Mouse (Mus musculus) T-helper 17 cell (primary cell): ENCODE measurements around the gene Nck2.

ENCODE experiments used
- in situ Hi-C, 2 experiments: fragments of 300-600 bp; cut with MboI, MseI; formaldehyde crosslinking; loops; 1 replicate in 1 of 2; 2 replicates in 1 of 2; pipeline ENCODE4 v1.15.1; 2025; ENCODE audit warnings: high pct_unique_total_duplicates in 2 of 2

Gene Nck2

GRCm38 (mm10) chr1:43465957-43466624, 21.7 kb downstream of the Nck2 start:
- in situ Hi-C loops, result no loop called here

- in situ Hi-C loops, result no loop called here
Observed at GRCm38 (mm10) chr1:43467656-43468055, 23.3 kb downstream of the Nck2 start.

GRCm38 (mm10) chr1:43468207-43468606, 23.8 kb downstream of the Nck2 start:
- in situ Hi-C loops, result no loop called here

DNA sequence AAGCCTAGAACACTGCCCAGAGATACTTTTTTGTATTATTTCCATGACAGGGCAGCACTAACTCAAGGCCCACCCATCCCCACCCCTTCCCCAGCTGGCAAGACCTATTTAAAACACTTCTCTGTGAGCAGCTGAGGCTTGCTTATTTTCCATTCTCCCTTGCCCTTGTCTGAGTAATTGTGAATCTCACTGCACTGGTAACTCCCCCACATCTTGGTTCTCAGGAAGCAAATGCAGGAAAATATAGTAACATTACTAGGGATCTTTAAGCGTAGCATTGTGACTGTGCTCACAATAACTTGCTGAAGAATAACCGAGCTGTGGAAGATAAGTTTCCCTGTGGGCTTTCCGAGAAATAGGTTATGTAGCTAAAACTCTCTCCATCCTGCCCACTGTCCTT, 24.6 kb downstream of the Nck2 start:
- in situ Hi-C loops, result no loop called here

- in situ Hi-C loops, result no loop called here
Observed at GRCm38 (mm10) chr1:43470421-43471179, 26.2 kb downstream of the Nck2 start.

DNA sequence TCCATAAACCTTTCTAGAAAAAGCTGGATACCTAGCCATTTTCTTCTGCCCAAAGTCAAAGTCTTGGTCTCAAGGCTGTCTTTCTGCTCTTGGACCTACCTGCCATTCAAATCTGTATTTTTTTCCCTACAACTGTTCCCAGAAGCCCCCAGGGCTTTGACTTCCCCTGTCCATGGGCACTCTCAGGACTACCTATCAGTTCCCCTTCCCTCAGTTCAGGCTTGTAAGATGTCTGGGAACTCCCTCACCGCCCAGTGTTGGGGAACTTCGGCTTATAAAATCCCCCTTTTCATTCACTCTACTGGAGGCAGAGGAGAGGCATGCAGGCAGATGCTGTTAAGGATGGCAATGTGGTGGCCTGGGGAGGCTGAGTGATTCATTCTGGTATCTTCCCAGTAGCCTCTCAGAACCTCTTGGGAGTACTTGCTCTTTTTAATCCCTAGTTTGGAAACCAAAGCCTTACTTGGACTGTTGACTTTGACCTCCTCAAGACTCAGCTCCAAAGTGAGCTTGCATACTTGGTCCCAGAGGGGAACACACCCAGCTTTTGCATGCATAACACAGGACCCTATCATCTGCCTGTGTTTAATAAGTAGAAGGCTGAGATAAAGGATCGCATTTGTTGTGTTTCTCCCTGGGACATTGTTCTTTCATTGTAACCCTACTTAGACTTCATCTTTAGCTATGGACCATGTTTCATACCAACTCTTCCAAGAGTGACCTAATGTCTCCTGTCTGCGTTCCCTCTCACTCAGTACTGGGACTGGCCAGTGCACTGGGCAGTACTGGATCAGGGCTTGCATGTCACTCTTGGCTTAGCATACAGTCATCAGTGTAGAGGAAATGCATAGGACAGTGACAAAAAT, 27.0 kb downstream of the Nck2 start:
- in situ Hi-C loops, result no loop called here

DNA sequence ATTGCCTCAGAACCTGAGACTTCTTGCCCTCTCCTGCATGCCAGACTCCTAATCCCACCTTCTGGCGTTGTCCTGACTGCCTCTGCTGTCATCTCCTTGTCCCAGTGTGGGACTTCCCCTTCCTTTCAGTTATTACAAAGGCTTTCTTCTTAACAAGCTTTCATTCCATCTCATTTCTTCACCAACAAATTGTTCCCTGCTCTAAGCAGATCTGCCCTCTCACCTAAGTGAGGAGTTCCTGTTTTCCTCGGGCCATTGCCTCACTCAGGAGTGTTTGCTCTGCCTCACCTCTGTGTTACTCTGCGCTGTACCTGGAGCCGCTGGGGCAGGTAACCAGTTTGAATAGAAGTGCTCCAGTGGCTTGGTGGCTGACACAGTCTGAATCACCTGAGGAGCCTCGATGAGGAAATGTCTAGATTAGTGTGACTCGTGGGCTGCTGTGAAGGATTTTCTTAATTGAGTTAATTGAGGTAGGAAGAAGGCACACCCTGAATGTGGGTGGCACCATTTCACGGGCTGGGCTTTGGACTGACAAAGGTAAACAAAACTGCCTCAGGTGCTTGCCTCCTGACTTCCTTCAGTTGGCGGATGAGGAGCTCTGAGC, 27.8 kb downstream of the Nck2 start:
- in situ Hi-C loops, result no loop called here

DNA sequence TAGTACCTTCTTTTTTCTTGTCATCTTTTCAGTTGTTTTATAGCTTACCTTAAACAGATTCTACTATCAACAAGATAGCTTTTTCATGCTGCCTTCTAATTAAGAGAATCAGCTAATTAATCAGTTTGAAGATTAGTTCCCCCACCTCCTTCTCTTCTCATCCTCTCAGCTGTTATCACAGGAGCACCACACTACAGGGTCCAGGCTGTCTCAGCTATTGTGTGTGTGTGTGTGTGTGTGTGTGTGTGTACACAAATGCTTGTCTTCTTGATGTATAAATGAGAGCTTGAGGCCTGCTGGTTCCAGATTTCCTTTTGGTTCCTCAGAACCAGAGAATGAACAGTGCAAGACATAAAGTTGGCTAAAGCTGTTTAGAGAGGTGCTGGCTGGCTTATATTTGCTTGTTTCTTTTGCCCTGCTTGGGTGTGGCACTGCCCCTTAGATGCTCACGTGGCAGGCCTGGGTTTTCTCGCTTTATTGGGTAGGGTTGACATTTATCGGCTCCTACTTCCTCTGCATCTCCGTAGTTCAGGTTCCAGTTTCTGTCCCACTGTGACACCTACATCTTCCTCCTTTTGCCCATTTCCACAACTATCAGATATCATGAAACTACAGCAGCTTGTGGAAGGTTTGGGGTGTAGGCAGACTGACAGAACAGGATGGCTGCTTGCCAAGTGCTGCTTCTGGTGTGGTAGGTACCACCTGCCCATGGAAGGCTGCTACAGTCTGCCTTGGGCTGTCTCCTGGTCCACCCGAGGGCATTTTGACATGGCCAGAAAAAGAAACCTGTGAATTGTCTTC, 29.6 kb downstream of the Nck2 start:
- in situ Hi-C loops, result no loop called here

GRCm38 (mm10) chr1:43474535-43475409, 30.4 kb downstream of the Nck2 start:
- in situ Hi-C loops, result loop anchor here in 1 of 2 experiments (5.0 kb wide), 1 partner anchor 58 kb away; no protein-coding TSS in a partner anchor

DNA sequence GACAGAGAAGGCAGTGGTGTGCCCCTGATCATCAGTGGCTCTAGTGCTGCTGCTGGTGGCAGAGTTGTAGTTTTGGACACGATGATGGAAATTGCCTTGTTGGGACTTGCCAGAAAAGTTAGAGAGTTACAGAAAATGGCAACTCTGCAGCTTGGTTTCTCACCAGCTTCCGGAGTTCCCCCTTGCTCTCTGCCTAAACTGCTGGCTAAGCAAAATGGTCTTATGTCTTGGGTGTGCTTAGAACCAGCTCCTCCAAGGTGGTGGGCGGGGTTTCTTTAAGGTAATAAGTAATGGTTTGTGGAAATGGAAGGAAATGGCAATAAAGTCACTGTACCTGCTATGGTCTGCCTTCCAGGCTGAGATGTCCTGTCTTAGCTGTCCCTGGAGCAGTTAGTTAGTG, 33.6 kb downstream of the Nck2 start:
- in situ Hi-C loops, result loop anchor here in 1 of 2 experiments (5.0 kb wide), 1 partner anchor 54 kb away; no protein-coding TSS in a partner anchor

- in situ Hi-C loops, result no loop called here
Observed at GRCm38 (mm10) chr1:43485204-43485603, 40.8 kb downstream of the Nck2 start.

DNA sequence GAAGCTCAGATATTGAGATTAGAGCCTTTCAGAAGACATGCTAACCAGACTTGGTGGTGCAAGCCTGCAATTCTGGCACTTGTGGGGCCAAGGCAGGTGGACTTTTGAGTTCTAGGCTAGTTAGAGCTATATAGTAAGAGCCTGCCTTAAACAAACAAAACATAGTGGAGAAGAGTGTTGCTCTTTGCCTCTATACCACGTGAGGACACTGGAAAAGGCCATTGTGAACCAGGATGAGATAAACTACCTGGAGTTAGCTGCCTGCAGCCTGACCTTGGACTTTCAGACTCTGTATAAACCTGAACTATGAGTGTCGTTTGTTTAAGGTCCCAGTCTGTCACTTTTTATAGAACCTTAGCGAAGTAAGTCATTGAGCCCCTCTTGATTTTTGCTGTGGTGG, 42.1 kb downstream of the Nck2 start:
- in situ Hi-C loops, result no loop called here

GRCm38 (mm10) chr1:43486956-43487722, 42.8 kb downstream of the Nck2 start:
- in situ Hi-C loops, result no loop called here

DNA sequence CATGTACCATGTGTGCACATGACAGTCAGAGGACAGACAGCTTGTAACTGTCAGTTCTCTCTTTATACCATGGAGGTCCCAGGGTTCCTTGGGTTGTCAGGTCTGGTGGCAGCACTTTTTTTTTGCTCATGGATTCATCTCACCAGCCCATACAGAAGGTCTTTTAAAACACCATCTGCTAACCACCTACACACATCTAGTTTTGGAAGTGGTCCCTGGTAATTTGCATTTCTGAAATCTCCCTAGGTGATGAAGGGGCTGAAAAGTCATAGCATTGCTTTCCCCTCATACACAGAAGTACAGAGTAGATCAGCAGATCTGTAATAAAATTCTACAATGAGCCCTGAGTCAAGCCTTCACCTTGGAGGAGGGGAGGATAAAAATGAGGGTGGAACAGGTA, 44.9 kb downstream of the Nck2 start:
- in situ Hi-C loops, result no loop called here

- in situ Hi-C loops, result no loop called here
Observed at GRCm38 (mm10) chr1:43491506-43492269, 47.3 kb downstream of the Nck2 start.

- in situ Hi-C loops, result no loop called here
Observed at GRCm38 (mm10) chr1:43492803-43493437, 48.5 kb downstream of the Nck2 start.

GRCm38 (mm10) chr1:43496051-43496450, 51.7 kb downstream of the Nck2 start:
- in situ Hi-C loops, result no loop called here

GRCm38 (mm10) chr1:43496993-43497392, 52.6 kb downstream of the Nck2 start:
- in situ Hi-C loops, result no loop called here
